Mouse (Mus musculus) ES-E14 (cell line): ENCODE results near the gene Col23a1.

Source experiments
- CHD2 ChIP-seq: IDR thresholded peaks from 2 replicates; pipeline ENCODE4 v1.6.1; 2014; ENCODE audit warnings: mild to moderate bottlenecking, low read depth, low read length, inconsistent platforms
- HCFC1 ChIP-seq: IDR thresholded peaks from 2 replicates; pipeline ENCODE4 v1.6.1; 2012; ENCODE audit warnings: low read length, inconsistent platforms, borderline replicate concordance; ENCODE audit not compliant: insufficient read depth
- ZC3H11A ChIP-seq: IDR thresholded peaks from 2 replicates; pipeline ENCODE4 v1.6.1; 2012; ENCODE audit warnings: low read depth, mild to moderate bottlenecking, inconsistent platforms, low read length, borderline replicate concordance
- ZNF384 ChIP-seq: IDR thresholded peaks from 2 replicates; pipeline ENCODE4 v1.6.1; 2012; ENCODE audit warnings: low read depth, low read length, inconsistent platforms

DNA sequence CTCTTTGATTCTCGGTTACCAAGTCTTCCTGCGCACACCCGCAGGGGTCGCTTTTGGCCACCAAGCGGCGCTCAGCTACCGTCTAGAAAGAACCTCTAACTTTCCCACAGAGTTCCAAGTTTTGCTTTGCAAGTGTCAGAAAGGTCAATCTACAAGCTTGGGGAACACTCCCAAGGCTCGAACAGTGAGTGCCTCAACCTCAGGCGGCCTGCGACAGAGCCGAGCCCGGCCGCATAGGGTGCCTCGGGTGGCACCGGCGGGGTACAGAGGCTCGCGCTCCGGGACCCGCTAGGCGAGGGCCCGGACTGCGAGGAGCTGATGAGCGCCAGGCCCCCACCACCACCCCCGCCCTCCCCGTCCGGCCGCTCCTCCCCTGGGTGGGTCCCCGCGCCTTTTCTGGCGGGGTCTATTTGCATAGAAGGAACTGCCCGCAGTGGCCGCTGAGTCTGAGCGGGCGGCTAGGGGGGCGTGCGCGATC lies at the start of gene Col23a1:
- TF ChIP-seq CHD2: no peak
- TF ChIP-seq HCFC1: 0 out of 2 replicates have a peak, but pooled peaks have one; percentile 36
- peak; percentile 90 for TF ChIP-seq ZC3H11A
- no peak for TF ChIP-seq ZNF384
